Mouse (Mus musculus) small intestine, adult 2 months (tissue): Measurements from ENCODE around the gene 4930568D16Rik.

Source experiments
- CTCF ChIP-seq: fragments of 200-500 bp; IDR thresholded peaks from 2 replicates; pipeline ENCODE4 v1.5.1; 2012; ENCODE audit warnings: low read depth, mild to moderate bottlenecking, control low read depth, inconsistent platforms, low read length, moderate library complexity, mixed read lengths; ENCODE audit not compliant: insufficient replicate concordance, insufficient read length; ENCODE audit errors: extremely low read depth
- POLR2A ChIP-seq: fragments of 200-500 bp; IDR thresholded peaks from 2 replicates; pipeline ENCODE4 v1.6.1; 2012; ENCODE audit warnings: low read depth, mild to moderate bottlenecking, control low read depth, inconsistent platforms, low read length, moderate library complexity

GRCm38 (mm10) chr2:35314300-35314699 lies 53.2 kb downstream of the 4930568D16Rik start:
- TF ChIP-seq POLR2A (no peak), CTCF (no peak)
